Mouse (Mus musculus): ENCODE data around the gene Gys1. TPM values are rescaled to one million over a fixed set of nuclear protein-coding genes. Genes with fewer than 3 reads are reported as not detected.
"Not testable (repeated sequence)": the region's sequence is repeated elsewhere in the genome, so short reads cannot be mapped to it uniquely, and the experiment has no call there.

The Gys1 gene
- polyA plus RNA-seq, 1 experiment from 2014 or later = 23.4 TPM

DNA sequence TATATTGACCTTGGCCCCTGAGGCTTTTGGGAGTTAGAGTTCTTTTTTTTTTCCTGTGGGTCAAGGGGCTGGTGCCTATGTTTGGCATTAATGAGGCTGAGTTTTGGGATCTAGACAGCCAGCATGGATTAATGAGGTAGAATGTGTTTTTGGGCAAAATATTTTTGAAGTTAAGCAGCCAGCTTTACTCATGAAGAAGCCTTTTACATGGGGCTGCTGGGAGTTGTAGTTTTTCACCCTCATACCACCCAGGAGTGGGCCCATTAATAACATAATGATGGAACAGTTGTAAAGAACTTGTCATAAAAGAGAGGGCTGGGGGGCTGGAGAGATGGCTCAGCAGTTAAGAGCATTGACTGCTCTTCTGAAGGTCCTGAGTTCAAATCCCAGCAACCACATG is 11.9 kb downstream of the Gys1 start:
- no peak for ATAC-seq
- no peak overlapping the region for H3K27ac ChIP-seq
- H3K4me3 ChIP-seq (replicated peaks) = no peak overlapping the region
- no peak overlapping the region for H3K4me2 ChIP-seq (replicated peaks)
- H3K9ac ChIP-seq (replicated peaks) = no peak overlapping the region
- H3K36me3 ChIP-seq = peaks cover 63% of the 10 kb centered on the region
- H3K9me3 ChIP-seq = no peaks in the 10 kb centered on the region
- H3K4me1 ChIP-seq (replicated peaks) = peaks cover 2% of the 10 kb centered on the region; the same call in 1 of the 2 replicates
- H3K27me3 ChIP-seq = no peaks in the 10 kb centered on the region

DNA sequence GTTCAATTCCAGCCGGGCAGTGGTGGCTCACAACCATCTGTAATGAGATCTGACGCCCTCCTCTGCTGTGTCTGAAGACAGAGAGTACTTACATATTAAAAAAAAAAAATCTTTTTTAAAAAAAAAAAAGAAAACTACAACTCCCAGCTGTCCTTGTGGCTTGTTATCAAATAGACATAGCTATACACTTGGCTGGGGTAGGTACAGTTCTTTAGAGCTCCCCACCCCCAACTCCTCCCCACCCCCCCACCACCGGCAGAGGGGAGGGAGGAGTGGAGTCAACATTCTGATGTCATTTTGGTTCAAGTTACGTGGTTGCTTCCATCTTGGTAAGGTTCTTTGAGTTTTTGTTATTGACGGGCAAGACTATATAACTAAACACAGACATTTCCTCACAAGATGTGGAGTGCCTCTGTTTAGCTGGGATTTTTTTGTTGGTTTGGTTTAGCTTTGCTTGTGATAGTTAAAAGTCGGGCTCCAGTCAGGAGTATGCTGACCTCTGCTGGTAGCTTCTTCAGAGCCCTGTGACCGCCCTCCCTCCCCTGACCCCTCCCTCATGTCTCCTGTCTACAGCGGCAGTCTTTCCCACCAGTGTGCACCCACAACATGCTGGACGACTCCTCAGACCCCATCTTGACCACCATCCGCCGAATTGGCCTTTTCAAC is 12.8 kb downstream of the Gys1 start:
- H3K4me2 ChIP-seq (replicated peaks) = no peak overlapping the region
- peaks cover 61% of the 10 kb centered on the region for H3K36me3 ChIP-seq
- H3K27me3 ChIP-seq = no peaks in the 10 kb centered on the region
- no peak for ATAC-seq
- H3K4me1 ChIP-seq (replicated peaks) = peaks cover 3% of the 10 kb centered on the region; the same call in 1 of the 2 replicates
- no peak overlapping the region for H3K4me3 ChIP-seq (replicated peaks)
- 44% methylated on average over 11 of the region's 11 CpGs for WGBS
- no peaks in the 10 kb centered on the region for H3K9me3 ChIP-seq
- no peak overlapping the region for H3K27ac ChIP-seq
- H3K9ac ChIP-seq (replicated peaks) = no peak overlapping the region

DNA sequence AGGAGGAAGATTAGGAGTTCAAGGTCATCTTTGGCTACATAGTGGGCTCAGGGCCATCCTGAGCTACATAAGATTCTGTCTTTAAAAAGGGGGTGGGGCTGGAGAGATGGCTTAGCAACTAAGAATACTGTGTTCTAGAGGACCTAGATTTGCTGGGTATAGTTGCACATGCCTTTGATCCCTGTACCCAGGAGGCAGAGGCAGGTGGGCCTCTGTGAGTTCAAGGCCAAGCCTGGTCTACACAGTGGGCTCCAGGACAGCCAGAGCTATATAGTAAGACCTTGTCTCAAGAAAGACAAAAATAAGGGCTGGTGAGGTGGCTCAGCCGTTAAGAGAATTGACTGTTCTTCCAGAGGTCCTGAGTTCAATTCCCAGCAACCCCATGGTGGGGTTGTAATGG is 15.3 kb downstream of the Gys1 start:
- Histone ChIP-seq H3K4me2 (replicated peaks) (no peak overlapping the region), H3K9ac (replicated peaks) (no peak overlapping the region), H3K9me3 (no peaks in the 10 kb centered on the region), H3K36me3 (peaks cover 55% of the 10 kb centered on the region), H3K27ac (no peak overlapping the region), H3K4me1 (replicated peaks) (peaks cover 3% of the 10 kb centered on the region; the same call in 1 of the 2 replicates), H3K27me3 (no peaks in the 10 kb centered on the region), H3K4me3 (replicated peaks) (no peak overlapping the region)
- no peak for ATAC-seq
- 90% methylated on average over 1 of the region's 1 CpGs for WGBS

DNA sequence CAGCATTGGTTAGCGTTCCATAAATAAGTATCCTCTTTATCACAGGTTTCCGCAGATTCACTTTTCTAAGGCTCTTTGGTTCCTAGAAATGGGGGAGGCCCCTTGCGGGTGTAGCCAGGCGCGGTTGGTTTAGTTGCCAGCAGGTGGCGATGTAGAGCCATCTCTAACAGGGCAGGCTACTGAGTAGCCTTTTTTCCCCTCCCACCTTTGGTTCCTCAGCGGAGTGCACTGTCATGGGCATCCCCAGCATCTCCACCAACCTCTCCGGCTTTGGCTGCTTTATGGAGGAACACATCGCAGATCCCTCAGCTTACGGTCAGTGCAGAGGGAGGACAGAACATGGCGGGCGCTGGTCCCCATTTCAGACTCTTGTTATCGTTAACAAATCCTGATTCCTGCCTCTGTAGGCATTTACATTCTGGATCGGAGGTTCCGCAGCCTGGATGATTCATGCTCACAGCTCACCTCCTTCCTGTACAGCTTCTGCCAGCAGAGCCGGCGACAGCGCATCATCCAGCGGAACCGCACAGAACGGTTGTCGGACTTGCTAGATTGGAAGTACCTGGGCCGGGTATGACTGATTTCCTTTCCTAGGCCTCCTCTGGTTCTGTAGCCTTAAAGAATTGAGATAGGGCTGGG is 16.8 kb downstream of the Gys1 start:
- 52% methylated on average over 23 of the region's 23 CpGs for WGBS
- ATAC-seq = peak; percentile 85
- peaks cover 60% of the 10 kb centered on the region for H3K36me3 ChIP-seq
- no peaks in the 10 kb centered on the region for H3K9me3 ChIP-seq
- H3K27me3 ChIP-seq = no peaks in the 10 kb centered on the region
- H3K9ac ChIP-seq (replicated peaks) = 0 out of 2 replicates have a peak overlapping the region, but pooled peaks have one; percentile 7
- H3K27ac ChIP-seq = no peak overlapping the region
- H3K4me3 ChIP-seq (replicated peaks) = no peak overlapping the region
- H3K4me2 ChIP-seq (replicated peaks) = no peak overlapping the region
- H3K4me1 ChIP-seq (replicated peaks) = peaks cover 8% of the 10 kb centered on the region

DNA sequence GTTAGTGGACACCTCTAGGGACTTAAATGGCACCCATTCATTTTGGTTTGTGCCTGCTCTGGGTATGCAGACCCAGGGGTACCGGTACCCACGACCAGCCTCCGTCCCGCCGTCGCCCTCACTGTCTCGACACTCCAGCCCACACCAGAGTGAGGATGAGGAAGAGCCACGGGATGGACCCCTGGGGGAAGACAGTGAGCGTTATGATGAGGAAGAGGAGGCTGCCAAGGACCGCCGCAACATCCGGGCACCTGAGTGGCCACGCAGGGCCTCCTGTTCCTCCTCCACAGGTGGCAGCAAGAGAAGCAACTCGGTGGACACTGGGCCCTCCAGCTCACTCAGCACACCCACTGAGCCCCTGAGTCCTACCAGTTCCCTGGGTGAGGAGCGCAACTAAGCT is 20.3 kb downstream of the Gys1 start:
- no peaks in the 10 kb centered on the region for H3K9me3 ChIP-seq
- no peak overlapping the region for H3K4me3 ChIP-seq (replicated peaks)
- no peak overlapping the region for H3K27ac ChIP-seq
- H3K4me2 ChIP-seq (replicated peaks) = no peak overlapping the region
- peaks cover 28% of the 10 kb centered on the region for H3K4me1 ChIP-seq (replicated peaks)
- H3K36me3 ChIP-seq = peaks cover 58% of the 10 kb centered on the region
- no peak overlapping the region for H3K9ac ChIP-seq (replicated peaks)
- 92% methylated on average over 15 of the region's 15 CpGs for WGBS
- no peaks in the 10 kb centered on the region for H3K27me3 ChIP-seq
- no peak for ATAC-seq

DNA sequence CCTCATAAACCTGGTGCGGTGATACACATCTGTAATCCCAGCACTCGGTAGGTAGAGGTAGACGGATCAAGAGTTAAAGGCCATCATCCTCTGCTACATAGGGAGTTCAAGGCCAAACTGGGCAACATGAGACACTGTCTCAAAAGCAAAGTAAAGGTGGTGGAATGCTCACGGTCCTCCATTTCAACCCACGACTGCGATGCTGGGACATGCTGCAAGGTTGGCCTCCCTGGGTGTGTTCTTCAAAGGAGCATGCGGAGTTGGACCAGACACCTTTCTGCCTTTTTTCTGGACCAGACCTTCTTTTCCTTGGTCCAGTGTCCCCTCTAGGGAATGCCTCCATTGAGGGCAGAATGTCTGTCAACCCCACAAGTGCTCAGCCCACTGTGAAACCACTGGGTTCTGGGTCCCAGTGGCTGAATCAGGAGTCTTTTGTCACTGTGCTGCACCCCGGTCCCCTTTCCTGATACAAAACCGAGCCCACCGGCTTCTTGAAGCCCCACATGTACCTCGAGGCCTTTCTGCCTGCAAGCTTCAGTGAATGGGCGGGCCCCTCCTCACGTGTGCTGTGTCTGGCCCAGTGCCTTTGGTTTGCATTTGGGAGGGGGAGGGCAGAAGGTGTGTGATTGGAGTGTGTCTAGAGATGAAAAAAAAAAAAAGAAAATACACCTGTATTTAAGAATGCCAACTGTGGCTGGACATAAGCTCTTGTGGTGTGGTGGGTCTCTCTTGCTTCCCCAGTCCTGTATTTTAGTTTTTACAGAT is 21.5 kb downstream of the Gys1 start:
- WGBS = 78% methylated on average over 13 of the region's 13 CpGs

DNA sequence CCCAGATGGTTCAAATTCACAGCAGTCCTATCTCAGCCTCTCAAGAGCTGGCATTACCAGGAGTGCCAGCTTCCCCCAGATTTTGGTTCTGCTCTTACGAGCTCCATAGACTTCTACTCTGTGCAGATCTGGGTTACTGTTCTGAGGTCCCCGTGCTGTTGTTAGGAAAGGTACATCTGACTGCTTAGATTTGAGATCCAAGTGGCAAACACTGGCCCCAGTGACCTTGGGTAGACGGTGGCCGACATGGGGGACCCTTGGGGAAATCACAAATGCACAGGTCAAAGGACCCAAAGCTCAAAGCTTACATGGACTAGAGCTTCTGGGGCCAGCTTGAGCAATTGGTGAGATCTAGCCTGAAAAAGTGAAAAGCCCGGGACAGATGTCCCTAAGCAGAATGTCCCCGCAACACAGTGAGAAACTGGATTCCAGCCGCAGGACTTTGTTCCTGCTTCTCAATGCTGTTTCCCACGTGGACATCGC is 22.1 kb downstream of the Gys1 start:
- Histone ChIP-seq H3K4me1 (replicated peaks) (peaks cover 42% of the 10 kb centered on the region), H3K36me3 (peaks cover 59% of the 10 kb centered on the region), H3K9ac (replicated peaks) (peak overlapping the region; percentile 97), H3K9me3 (no peaks in the 10 kb centered on the region), H3K4me3 (replicated peaks) (peak overlapping the region; percentile 95), H3K27me3 (no peaks in the 10 kb centered on the region), H3K27ac (peak overlapping the region; percentile 32), H3K4me2 (replicated peaks) (peak overlapping the region; percentile 92)
- ATAC-seq = no peak
- 60% methylated on average over 9 of the region's 9 CpGs for WGBS

More for the DNA sequence above, 21.5 kb downstream of the Gys1 start:
- Histone ChIP-seq H3K27me3 (no peaks in the 10 kb centered on the region), H3K9ac (replicated peaks) (no peak overlapping the region), H3K4me1 (replicated peaks) (peaks cover 40% of the 10 kb centered on the region), H3K4me2 (replicated peaks) (peak overlapping the region; percentile 92; the same call in 1 of the 2 replicates), H3K9me3 (no peaks in the 10 kb centered on the region), H3K4me3 (replicated peaks) (0 out of 2 replicates have a peak overlapping the region, but pooled peaks have one; percentile 95), H3K27ac (peak overlapping the region; percentile 32; the same call in 1 of the 2 replicates), H3K36me3 (peaks cover 55% of the 10 kb centered on the region)
- ATAC-seq = no peak

DNA sequence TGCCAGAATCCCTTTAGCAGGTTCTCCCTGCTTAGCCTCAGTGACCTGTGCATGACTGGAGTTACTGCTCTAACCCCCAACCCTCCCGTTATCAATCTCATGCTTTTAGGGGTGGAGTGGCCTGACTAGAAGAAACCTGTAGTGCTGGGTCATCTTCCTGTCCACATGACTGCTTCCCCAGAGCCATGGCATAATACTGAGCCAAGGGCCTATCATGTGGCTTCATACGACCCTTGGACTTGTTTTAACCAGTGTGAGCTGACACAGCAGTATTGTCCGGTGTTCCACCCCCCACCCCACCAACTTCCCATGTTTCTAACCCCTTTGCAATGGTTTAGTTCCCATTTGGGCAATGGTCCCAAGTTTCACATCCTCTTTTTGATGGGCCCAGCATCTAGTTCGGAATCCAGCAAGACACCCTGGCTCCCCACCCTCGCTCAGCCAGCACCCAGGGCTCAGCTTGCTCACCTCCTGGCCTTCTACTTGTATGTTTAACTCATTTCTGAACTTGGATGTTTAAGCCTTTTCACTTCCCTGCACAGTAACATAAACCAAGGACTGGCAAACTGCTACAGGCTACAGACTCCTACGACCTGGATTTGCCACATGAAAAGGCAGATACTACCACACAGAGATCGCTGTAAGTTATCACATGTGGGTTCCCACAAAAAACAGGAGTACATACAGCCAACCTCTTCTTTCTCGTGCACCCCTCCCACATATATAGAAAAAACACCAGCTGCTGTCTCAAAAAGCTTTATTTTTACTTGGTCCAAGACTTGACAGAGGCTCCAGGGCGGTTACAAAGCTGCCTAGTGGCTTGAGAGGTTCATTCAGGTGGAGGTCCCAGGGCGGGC is 22.8 kb downstream of the Gys1 start:
- H3K9ac ChIP-seq (replicated peaks) = peak overlapping the region; percentile 97
- H3K4me3 ChIP-seq (replicated peaks) = peak overlapping the region; percentile 95
- peak overlapping the region; percentile 92 for H3K4me2 ChIP-seq (replicated peaks)
- no peak for ATAC-seq
- no peaks in the 10 kb centered on the region for H3K9me3 ChIP-seq
- H3K27me3 ChIP-seq = no peaks in the 10 kb centered on the region
- 79% methylated on average over 10 of the region's 10 CpGs for WGBS
- peaks cover 63% of the 10 kb centered on the region for H3K36me3 ChIP-seq
- H3K4me1 ChIP-seq (replicated peaks) = peaks cover 44% of the 10 kb centered on the region
- peak overlapping the region; percentile 15; the same call in 1 of the 2 replicates for H3K27ac ChIP-seq

DNA sequence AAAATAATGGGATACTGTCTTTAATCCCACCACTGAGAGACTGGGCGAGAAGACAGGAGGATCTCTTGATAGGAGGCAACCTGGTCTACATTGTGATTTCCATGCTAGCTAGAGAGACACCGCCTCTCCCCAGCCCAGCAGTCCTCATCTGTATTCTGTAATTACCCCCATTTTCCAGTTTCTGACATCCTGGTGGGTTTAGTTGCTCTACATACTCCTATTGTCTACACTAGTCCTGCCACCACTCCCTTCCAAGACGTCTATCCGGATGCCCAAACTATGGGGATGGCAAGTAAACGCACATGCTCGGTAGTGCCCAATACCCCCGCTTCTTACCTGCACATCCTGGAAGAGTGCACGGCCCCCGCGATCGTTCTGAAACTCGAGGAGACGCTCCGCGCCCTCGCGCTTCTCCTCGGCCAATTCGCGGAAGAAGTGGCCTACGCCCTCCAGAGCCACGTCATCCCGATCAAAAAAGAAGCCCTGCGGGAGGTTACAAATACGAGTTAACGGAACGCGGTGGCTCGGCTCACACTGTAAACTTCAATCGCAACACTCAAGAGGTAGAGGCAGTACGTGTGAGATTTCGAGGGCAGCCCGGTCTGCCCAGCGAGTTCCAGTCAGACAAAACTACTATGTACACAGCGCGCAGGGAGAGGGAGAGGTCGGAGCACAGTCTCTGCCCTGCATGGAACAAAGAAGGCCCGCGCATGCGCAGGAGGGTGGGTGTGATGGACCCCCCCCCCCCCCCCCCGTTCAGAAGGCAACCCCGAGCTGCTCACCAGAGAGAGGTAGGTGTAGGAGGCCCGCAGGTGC is 24.3 kb downstream of the Gys1 start:
- ATAC-seq = peak; percentile 79
- under 1% methylated on average over 42 of the region's 43 CpGs for WGBS
- no peaks in the 10 kb centered on the region for H3K9me3 ChIP-seq
- peak overlapping the region; percentile 97 for H3K9ac ChIP-seq (replicated peaks)
- peaks cover 69% of the 10 kb centered on the region for H3K36me3 ChIP-seq
- H3K27me3 ChIP-seq = no peaks in the 10 kb centered on the region
- peak overlapping the region; percentile 95 for H3K27ac ChIP-seq
- H3K4me2 ChIP-seq (replicated peaks) = peak overlapping the region; percentile 92
- H3K4me1 ChIP-seq (replicated peaks) = peaks cover 44% of the 10 kb centered on the region
- H3K4me3 ChIP-seq (replicated peaks) = peak overlapping the region; percentile 95

DNA sequence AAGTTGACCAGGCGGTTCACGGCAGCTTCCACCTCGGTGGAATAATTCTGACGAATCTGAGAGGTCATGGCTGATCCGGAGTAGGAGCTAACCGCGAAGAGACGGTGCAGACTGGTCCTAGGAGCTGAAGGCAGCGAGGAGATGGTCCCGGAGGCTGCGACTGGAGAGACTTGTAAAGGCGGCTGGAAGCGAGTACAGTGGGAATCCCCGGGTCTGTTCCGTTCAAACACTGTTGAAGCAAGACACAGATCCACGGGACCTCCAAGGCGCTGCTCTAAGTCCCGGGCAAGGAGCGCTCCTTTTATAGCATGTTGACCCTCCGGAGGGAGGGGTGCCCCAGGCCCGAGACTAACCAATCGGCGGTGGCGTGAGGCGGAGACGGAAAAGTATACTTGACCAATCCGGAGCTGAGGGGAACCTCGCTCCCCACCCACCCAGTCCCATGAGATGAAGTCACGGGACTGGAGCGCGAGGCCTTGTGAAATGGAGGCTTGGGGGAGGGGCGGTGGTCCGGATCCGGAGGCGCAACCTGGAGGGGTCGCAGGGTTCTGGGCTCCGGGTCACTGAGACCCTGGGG is 25.0 kb downstream of the Gys1 start, which contains the start of gene Ftl1:
Gene Ftl1 (minus strand): TSS at position 321 of the 577 bp plus-strand sequence.
- not testable (repeated sequence) for H3K27me3 ChIP-seq, H3K9me3 ChIP-seq
- Histone ChIP-seq H3K9ac (replicated peaks) (peak within 1 kb of the TSS; percentile 97), H3K4me3 (replicated peaks) (peak within 1 kb of the TSS; percentile 95), H3K4me1 (replicated peaks) (peaks cover 45% of the 10 kb centered on the region), H3K36me3 (peaks cover 65% of the 10 kb centered on the region), H3K27ac (peak within 1 kb of the TSS; percentile 95), H3K4me2 (replicated peaks) (peak within 1 kb of the TSS; percentile 92)
- 0% methylated on average over 34 of the region's 37 CpGs for WGBS
- ATAC-seq = peak; percentile 95
